Mouse (Mus musculus) liver, embryonic 14.5 days (tissue): Measurements from ENCODE around the gene Usp12. TPM values are rescaled to one million over a fixed set of nuclear protein-coding genes. Genes with fewer than 3 reads are reported as not detected.

Source experiments
- ATAC-seq: fragments of 200-750 bp; cut with Nextera tagmentation; 2 replicates; pipeline ENCODE4 v1.8.0; 2017; ENCODE audit warnings: moderate number of reproducible peaks, mild to moderate bottlenecking, moderate library complexity; ENCODE audit not compliant: insufficient read depth
- DNase-seq, 3 experiments: peaks; one replicate each; pipeline ENCODE4 v3.0.0-alpha.2; 2012 to 2013; ENCODE audit warnings: low read depth in 3 of 3, low spot score in 3 of 3
- H3K27ac ChIP-seq: fragments of 300-500 bp; sonication (generic); 2 replicates; pipeline ENCODE4 v1.5.1; 2014; ENCODE audit warnings: moderate library complexity, mild to moderate bottlenecking, control low read depth, inconsistent platforms
- H3K27me3 ChIP-seq: fragments of 300-500 bp; sonication (generic); 2 replicates; pipeline ENCODE4 v1.6.1; 2014; ENCODE audit warnings: mild to moderate bottlenecking, low read length, moderate library complexity; ENCODE audit not compliant: control insufficient read depth, insufficient read depth
- H3K36me3 ChIP-seq: fragments of 300-500 bp; sonication (generic); replicated peaks from 2 replicates; pipeline ENCODE4 v1.6.1; 2014; ENCODE audit warnings: low read depth; ENCODE audit not compliant: control insufficient read depth, insufficient read depth
- H3K4me1 ChIP-seq, 2 experiments: fragments of 200-500 bp in 1 of 2; fragments of 300-500 bp in 1 of 2; sonication (generic) in 1 of 2; replicated peaks; 2 replicates each; pipeline ENCODE4 v1.6.1; 2012 to 2014; ENCODE audit warnings: antibody characterized with exemption in 1 of 2, inconsistent platforms in 1 of 2, low read length in 1 of 2; ENCODE audit not compliant: control insufficient read depth in 2 of 2, insufficient read depth in 2 of 2
- H3K4me2 ChIP-seq: fragments of 300-500 bp; sonication (generic); 2 replicates; pipeline ENCODE4 v1.6.1; 2014; ENCODE audit warnings: low read depth, mild to moderate bottlenecking, control low read depth, moderate library complexity
- H3K4me3 ChIP-seq, 2 experiments: fragments of 200-500 bp in 1 of 2; fragments of 300-500 bp in 1 of 2; sonication (generic) in 1 of 2; 2 replicates each; pipeline ENCODE4 v1.5.1; 2012 to 2014; ENCODE audit warnings: low read depth in 2 of 2, low read length in 2 of 2, mild to moderate bottlenecking in 2 of 2, control low read depth in 1 of 2, inconsistent platforms in 1 of 2, moderate library complexity in 1 of 2; ENCODE audit not compliant: insufficient read depth in 1 of 2
- H3K9ac ChIP-seq: fragments of 300-500 bp; sonication (generic); replicated peaks from 2 replicates; pipeline ENCODE4 v1.6.1; 2014; ENCODE audit warnings: mild to moderate bottlenecking, control low read depth, moderate library complexity
- H3K9me3 ChIP-seq: fragments of 300-500 bp; sonication (generic); 2 replicates; pipeline ENCODE4 v1.6.1; 2016; ENCODE audit warnings: low read length, mixed read lengths; ENCODE audit not compliant: control insufficient read depth
- CTCF ChIP-seq: IDR thresholded peaks from 2 replicates; pipeline ENCODE4 v1.5.1; 2016; ENCODE audit warnings: antibody characterized with exemption, low read depth, control low read depth
- EP300 ChIP-seq: IDR thresholded peaks from 2 replicates; pipeline ENCODE4 v1.6.1; 2016; ENCODE audit warnings: antibody characterized with exemption, low read depth
- WGBS: fragments of 180-500 bp; shearing (Covaris S2); extraction: QIAGEN DNeasy Blood & Tissue Kit; methylation state at CpG from one replicate; pipeline ENCODE4 v1.1.7; 2014; ENCODE audit not compliant: insufficient replicate concordance; 5-methylcytosine and 5-hydroxymethylcytosine counted together
- polyA plus RNA-seq, 2 experiments: library from polyadenylated mRNA; depleted of rRNA in 1 of 2; stranded (reverse) in 1 of 2; unstranded in 1 of 2; fragments of >200 nt; fragmentation: Nextera tagmentation in 1 of 2; extraction: Ambion mirVana in 1 of 2; gene quantifications; 2 replicates each; pipeline versions ENCODE4 v1.2.1 to v1.2.3; 2012 to 2014

Usp12 gene
- polyA plus RNA-seq, 2 experiments = 4.9 to 7.0 TPM

- WGBS = 87% methylated on average over 4 of the region's 4 CpGs
- TF ChIP-seq CTCF (peak; percentile 80), EP300 (no peak)
- Histone ChIP-seq H3K36me3 (no peaks in the 10 kb centered on the region), H3K27ac (peak overlapping the region; percentile 100), H3K27me3 (no peaks in the 10 kb centered on the region), H3K4me2 (peak overlapping the region; percentile 71), H3K4me1 (peaks cover 29 to 57% of the 10 kb centered on the region in 2 experiments), H3K9me3 (peaks cover 3% of the 10 kb centered on the region), H3K4me3 (peak overlapping the region in 1 of 2 experiments; percentile 31; a peak in 2 of 4 replicates), H3K9ac (peak overlapping the region; percentile 60)
- ATAC-seq = no peak; the same call in 1 of the 2 replicates
- no peak for DNase-seq
These were observed 90.6 kb downstream of the Usp12 start for GRCm38 (mm10) chr5:146704241-146704640.

GRCm38 (mm10) chr5:146703710-146704121, 91.1 kb downstream of the Usp12 start:
- ATAC-seq = peak; percentile 95
- Histone ChIP-seq H3K27ac (peak overlapping the region; percentile 100), H3K4me1 (peaks cover 33 to 60% of the 10 kb centered on the region in 2 experiments), H3K9me3 (peaks cover 3% of the 10 kb centered on the region), H3K4me3 (peak overlapping the region in 1 of 2 experiments; percentile 31; a peak in 2 of 4 replicates), H3K27me3 (no peaks in the 10 kb centered on the region), H3K4me2 (peak overlapping the region; percentile 71), H3K36me3 (no peaks in the 10 kb centered on the region), H3K9ac (peak overlapping the region; percentile 60)
- DNase-seq = peak; percentile 89 to 90 (median 90)
- TF ChIP-seq EP300 (peak; percentile 99), CTCF (no peak)
- WGBS = 6% methylated on average over 8 of the region's 8 CpGs

- Histone ChIP-seq H3K36me3 (no peaks in the 10 kb centered on the region), H3K27me3 (no peaks in the 10 kb centered on the region), H3K9me3 (peaks cover 3% of the 10 kb centered on the region), H3K4me3 (no peak overlapping the region), H3K4me1 (peaks cover 33 to 55% of the 10 kb centered on the region in 2 experiments), H3K27ac (no peak overlapping the region), H3K4me2 (no peak overlapping the region), H3K9ac (no peak overlapping the region)
- DNase-seq (no peak), ATAC-seq (no peak)
- no peak for TF ChIP-seq CTCF
- TF ChIP-seq EP300 = no peak
- 78% methylated on average over 10 of the region's 10 CpGs for WGBS
These were observed 94.7 kb downstream of the Usp12 start for GRCm38 (mm10) chr5:146700099-146700498.

- 30% methylated on average over 4 of the region's 4 CpGs for WGBS
- no peak overlapping the region for H3K4me3 ChIP-seq
- DNase-seq = no peak
- H3K9me3 ChIP-seq = peaks cover 3% of the 10 kb centered on the region
- no peak overlapping the region for H3K9ac ChIP-seq
- no peaks in the 10 kb centered on the region for H3K27me3 ChIP-seq
- TF ChIP-seq CTCF (no peak), EP300 (no peak)
- no peak for ATAC-seq
- H3K4me1 ChIP-seq = peaks cover 33 to 54% of the 10 kb centered on the region in 2 experiments
- no peaks in the 10 kb centered on the region for H3K36me3 ChIP-seq
- H3K27ac ChIP-seq = peak overlapping the region; percentile 49
- no peak overlapping the region for H3K4me2 ChIP-seq
These were observed 95.3 kb downstream of the Usp12 start for GRCm38 (mm10) chr5:146699433-146700019.

GRCm38 (mm10) chr5:146695543-146695942, 99.3 kb downstream of the Usp12 start:
- WGBS = 58% methylated on average over 5 of the region's 5 CpGs

More at GRCm38 (mm10) chr5:146695543-146695942, 99.3 kb downstream of the Usp12 start:
- Histone ChIP-seq H3K27ac (no peak overlapping the region), H3K4me3 (no peak overlapping the region), H3K9me3 (no peaks in the 10 kb centered on the region), H3K36me3 (no peaks in the 10 kb centered on the region), H3K4me1 (peaks cover 36 to 55% of the 10 kb centered on the region in 2 experiments), H3K4me2 (no peak overlapping the region), H3K27me3 (no peaks in the 10 kb centered on the region), H3K9ac (no peak overlapping the region)
- no peak for ATAC-seq
- TF ChIP-seq CTCF (no peak), EP300 (no peak)
- DNase-seq = peak in 1 of 3 experiments; percentile 61
